Mouse (Mus musculus) gastrocnemius, adult 2 months (tissue): ENCODE results near the gene Pinlyp. TPM values are rescaled to one million over a fixed set of nuclear protein-coding genes. Genes with fewer than 3 reads are reported as not detected.

Source experiments
- DNase-seq: peaks from one replicate; pipeline ENCODE4 v3.0.0; 2022
- H3K27ac ChIP-seq: fragments of 200-600 bp; 2 replicates; pipeline ENCODE4 v1.8.1; 2022; ENCODE audit warnings: mild to moderate bottlenecking
- H3K4me3 ChIP-seq: fragments of 200-600 bp; 2 replicates; pipeline ENCODE4 v1.8.1; 2022; ENCODE audit warnings: mild to moderate bottlenecking, moderate library complexity
- CTCF ChIP-seq: fragments of 200-600 bp; IDR thresholded peaks from 2 replicates; pipeline ENCODE4 v1.8.1; 2022; ENCODE audit warnings: antibody characterized with exemption, mild to moderate bottlenecking, moderate library complexity
- intact Hi-C: fragments of 180-260 bp; cut with DNase I; formaldehyde crosslinking; loops from one replicate; pipeline ENCODE4 v1.15.1; 2025
- total RNA-seq, 2 experiments: library from RNA; stranded (reverse); gene quantifications; 2 replicates each; pipeline ENCODE4 v1.2.3; 2021

Gene Pinlyp
- total RNA-seq, 2 experiments from 2014 or later = not detected

- TF ChIP-seq CTCF = no peak
These were observed 38.8 kb downstream of the Pinlyp start, which contains the start of gene Zfp428 for GRCm38 (mm10) chr7:24506838-24507725. Gene Zfp428 (plus strand): TSS chr7:24507006.

GRCm38 (mm10) chr7:24506476-24506837 is 39.5 kb downstream of the Pinlyp start:
- peak overlapping the region; percentile 100 for H3K4me3 ChIP-seq
- intact Hi-C loops = loop anchor here (2.0 kb wide), 1 partner anchor 22 kb away; no protein-coding TSS in a partner anchor
- peak; percentile 66 for DNase-seq
- peak overlapping the region; percentile 99 for H3K27ac ChIP-seq
- TF ChIP-seq CTCF = no peak

More at GRCm38 (mm10) chr7:24506838-24507725, 38.8 kb downstream of the Pinlyp start, which contains the start of gene Zfp428:
- peak; percentile 95 for DNase-seq
- H3K4me3 ChIP-seq = peak within 1 kb of the TSS; percentile 100
- intact Hi-C loops = loop anchor here (2.0 kb wide), 1 partner anchor 22 kb away; no protein-coding TSS in a partner anchor
- H3K27ac ChIP-seq = peak within 1 kb of the TSS; percentile 99

- peak overlapping the region; percentile 100 for H3K4me3 ChIP-seq
- H3K27ac ChIP-seq = peak overlapping the region; percentile 99
- no peak for DNase-seq
- intact Hi-C loops = loop anchor here (2.0 kb wide), 1 partner anchor 23 kb away; no protein-coding TSS in a partner anchor
- TF ChIP-seq CTCF = no peak
These were observed 39.9 kb downstream of the Pinlyp start for GRCm38 (mm10) chr7:24506065-24506459.

- intact Hi-C loops = loop anchor here (2.0 kb wide), 2 partner anchors 23 to 25 kb away; no protein-coding TSS in a partner anchor
- no peak for DNase-seq
- TF ChIP-seq CTCF = no peak
- peak overlapping the region; percentile 99 for H3K27ac ChIP-seq
- peak overlapping the region; percentile 100; the same call in 1 of the 2 replicates for H3K4me3 ChIP-seq
These were observed 40.4 kb downstream of the Pinlyp start for GRCm38 (mm10) chr7:24505447-24506064.

GRCm38 (mm10) chr7:24504868-24505267 is 41.0 kb downstream of the Pinlyp start:
- Histone ChIP-seq H3K27ac (no peak overlapping the region), H3K4me3 (no peak overlapping the region)
- TF ChIP-seq CTCF = no peak
- intact Hi-C loops = loop anchor here (1.0 to 2.0 kb wide), 2 partner anchors 24 to 45 kb away; no protein-coding TSS in a partner anchor
- DNase-seq = no peak

- H3K27ac ChIP-seq = no peak overlapping the region
- intact Hi-C loops = loop anchor here (1.0 to 2.0 kb wide), 2 partner anchors 23 to 46 kb away; no protein-coding TSS in a partner anchor
- DNase-seq = no peak
- TF ChIP-seq CTCF = no peak
- no peak overlapping the region for H3K4me3 ChIP-seq
These were observed 41.9 kb downstream of the Pinlyp start for GRCm38 (mm10) chr7:24504004-24504403.

GRCm38 (mm10) chr7:24501492-24501891 is 44.4 kb downstream of the Pinlyp start:
- TF ChIP-seq CTCF = peak; percentile 38; the same call in 1 of the 2 replicates
- intact Hi-C loops = no loop called here
- DNase-seq = no peak
- Histone ChIP-seq H3K4me3 (no peak overlapping the region), H3K27ac (no peak overlapping the region)

- no peak for DNase-seq
- intact Hi-C loops = no loop called here
These were observed 45.0 kb downstream of the Pinlyp start for GRCm38 (mm10) chr7:24500929-24501328.

GRCm38 (mm10) chr7:24499856-24500577 is 45.9 kb downstream of the Pinlyp start:
- intact Hi-C loops = no loop called here
- no peak overlapping the region for H3K4me3 ChIP-seq
- no peak for DNase-seq
- TF ChIP-seq CTCF = no peak
- no peak overlapping the region for H3K27ac ChIP-seq

More at GRCm38 (mm10) chr7:24500929-24501328, 45.0 kb downstream of the Pinlyp start:
- TF ChIP-seq CTCF = peak; percentile 53
- Histone ChIP-seq H3K4me3 (no peak overlapping the region), H3K27ac (no peak overlapping the region)

Other genes starting within 250 kb of the Pinlyp start
- gene Zfp61, start 244.9 kb downstream of the Pinlyp start, total RNA-seq = 1 to 10 TPM; 2.6 to 4.1 TPM
- 1 to 10 TPM; 2.4 to 2.5 TPM for gene Zfp94, start 229.5 kb downstream of the Pinlyp start, total RNA-seq
- not detected for gene Tescl, start 212.2 kb downstream of the Pinlyp start, total RNA-seq
- not detected for gene Lypd5, start 196.9 kb downstream of the Pinlyp start, total RNA-seq
- gene Kcnn4, start 175.9 kb downstream of the Pinlyp start, total RNA-seq = under 1 TPM; 0.25 to 0.64 TPM
- gene Smg9, start 146.5 kb downstream of the Pinlyp start, total RNA-seq = 10 to 100 TPM in 1 of 2 experiments, 1 to 10 TPM in 1; 9.4 to 10.2 TPM
- gene Irgc1, start 93.8 kb downstream of the Pinlyp start, total RNA-seq = not detected
- 1 to 10 TPM in 1 of 2 experiments, under 1 TPM in 1; 0.89 to 1.3 TPM for gene Plaur, start 83.6 kb downstream of the Pinlyp start, total RNA-seq
- 1 to 10 TPM; 2.4 to 2.8 TPM for gene Cadm4, start 64.1 kb downstream of the Pinlyp start, total RNA-seq
- gene Zfp428, start 39.1 kb downstream of the Pinlyp start, total RNA-seq = 1 to 10 TPM; 3.5 to 6.5 TPM
- gene AC161166.1, start 33.7 kb downstream of the Pinlyp start, total RNA-seq = not detected
- 10 to 100 TPM; 11.5 to 16.1 TPM for gene Irgq, start 15.4 kb downstream of the Pinlyp start, total RNA-seq
- gene Xrcc1, start 171 bp upstream of the Pinlyp start, total RNA-seq = 10 to 100 TPM; 18.3 to 18.5 TPM
- gene Ethe1, start 41.4 kb upstream of the Pinlyp start, total RNA-seq = 10 to 100 TPM; 22.0 to 27.4 TPM
- under 1 TPM in 1 of 2 experiments, not detected in 1; 0.17 TPM for gene Zfp575, start 41.5 kb upstream of the Pinlyp start, total RNA-seq
- gene Phldb3, start 64.6 kb upstream of the Pinlyp start, total RNA-seq = under 1 TPM; 0.54 to 0.59 TPM
- gene Lypd3, start 90.4 kb upstream of the Pinlyp start, total RNA-seq = not detected
- gene Tex101, start 130.6 kb upstream of the Pinlyp start, total RNA-seq = not detected
- gene BC049730, start 163.1 kb upstream of the Pinlyp start, total RNA-seq = not detected
- not detected for gene Gm4763, start 180.8 kb upstream of the Pinlyp start, total RNA-seq
- not detected for gene Cd177, start 214.2 kb upstream of the Pinlyp start, total RNA-seq
- gene Ceacam10, start 231.1 kb upstream of the Pinlyp start, total RNA-seq = not detected